Mouse (Mus musculus) brain, embryonic 14.5 days (tissue): ENCODE data around the gene Akap1. TPM values are rescaled to one million over a fixed set of nuclear protein-coding genes. Genes with fewer than 3 reads are reported as not detected.
"Not testable (repeated sequence)": the region's sequence is repeated elsewhere in the genome, so short reads cannot be mapped to it uniquely, and the experiment has no call there.

Source experiments
- DNase-seq: peaks from one replicate; pipeline ENCODE4 v3.0.0-alpha.2; 2011; ENCODE audit warnings: low read depth
- CTCF ChIP-seq: fragments of 200-500 bp; IDR thresholded peaks from 2 replicates; pipeline ENCODE4 v1.5.1; 2012; ENCODE audit warnings: inconsistent platforms, mild to moderate bottlenecking, moderate library complexity, borderline replicate concordance; ENCODE audit not compliant: insufficient read depth, insufficient read length; ENCODE audit errors: extremely low read depth
- POLR2A ChIP-seq: fragments of 200-500 bp; IDR thresholded peaks from 2 replicates; pipeline ENCODE4 v1.6.1; 2012; ENCODE audit warnings: mild to moderate bottlenecking, inconsistent platforms, borderline replicate concordance; ENCODE audit not compliant: poor library complexity, insufficient read depth, insufficient read length, severe bottlenecking; ENCODE audit errors: extremely low read depth
- polyA plus RNA-seq: library from polyadenylated mRNA; depleted of rRNA; stranded (reverse); fragments of >200 nt; gene quantifications from 2 replicates; pipeline ENCODE4 v1.2.3, GENCODE M21; 2012

Gene Akap1
- polyA plus RNA-seq, 1 experiment, result 54.1 TPM

- DNase-seq, result not testable (repeated sequence)
These were observed 26.5 kb upstream of the Akap1 start for GRCm38 (mm10) chr11:88890904-88891303.

GRCm38 (mm10) chr11:88888996-88889395, 24.6 kb upstream of the Akap1 start:
- no peak for TF ChIP-seq CTCF
- no peak for TF ChIP-seq POLR2A

DNA sequence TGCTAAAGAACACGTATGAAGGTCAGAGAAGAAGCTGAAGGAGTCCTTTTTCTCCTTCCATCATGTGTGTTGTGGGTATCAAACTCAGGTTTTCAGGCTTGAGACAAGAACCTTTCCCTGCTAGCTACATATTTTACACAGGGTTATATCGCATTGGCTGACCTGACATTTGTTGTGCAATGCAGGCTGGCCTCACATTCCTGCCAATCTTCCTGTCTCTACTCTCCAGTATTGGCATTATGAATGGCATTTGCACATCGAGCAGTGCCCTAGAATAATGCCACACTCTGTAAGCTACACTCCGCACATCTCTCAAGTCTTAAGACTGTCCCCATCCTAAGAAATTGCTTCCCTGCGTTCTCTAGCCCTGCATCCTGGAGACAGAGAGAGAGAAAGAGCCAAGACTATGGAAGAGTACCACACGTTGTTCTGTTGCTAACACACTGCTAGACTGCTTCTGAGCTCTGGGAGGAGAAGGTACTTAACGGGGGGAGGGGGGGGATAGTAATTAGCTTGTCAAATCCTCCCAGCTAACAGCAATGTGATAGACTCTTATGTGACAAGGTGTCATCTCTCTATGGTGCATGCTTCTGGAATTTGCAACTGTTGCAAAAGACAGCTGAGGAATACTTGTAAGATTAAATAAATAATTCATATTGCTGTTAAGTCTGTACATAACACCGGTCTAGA, 20.1 kb upstream of the Akap1 start:
- DNase-seq, result peak; percentile 80

More at GRCm38 (mm10) chr11:88888996-88889395, 24.6 kb upstream of the Akap1 start:
- DNase-seq, result no peak

DNA sequence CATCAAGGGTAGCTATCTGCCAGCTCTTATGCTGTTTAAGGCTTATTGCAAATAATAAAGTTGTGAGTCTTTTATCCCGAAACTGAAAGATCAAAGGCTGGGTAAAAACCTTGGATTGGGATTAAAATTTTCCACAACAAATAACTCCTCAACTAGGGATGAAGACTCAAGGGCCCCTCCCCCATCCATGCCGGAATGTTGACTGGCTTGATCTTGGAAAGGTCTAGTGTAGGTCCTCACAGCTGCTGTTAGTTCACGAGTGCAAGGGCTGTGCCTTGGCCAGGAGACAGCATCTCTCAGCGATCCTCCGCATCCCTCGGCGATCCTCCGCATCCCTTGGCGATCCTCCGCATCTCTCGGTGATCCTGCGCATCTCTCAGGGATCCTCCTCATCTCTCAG, 13.6 kb upstream of the Akap1 start:
- DNase-seq, result no peak
- no peak for TF ChIP-seq CTCF
- TF ChIP-seq POLR2A, result no peak

More for the DNA sequence above, 20.1 kb upstream of the Akap1 start:
- TF ChIP-seq POLR2A, result no peak
- no peak for TF ChIP-seq CTCF

DNA sequence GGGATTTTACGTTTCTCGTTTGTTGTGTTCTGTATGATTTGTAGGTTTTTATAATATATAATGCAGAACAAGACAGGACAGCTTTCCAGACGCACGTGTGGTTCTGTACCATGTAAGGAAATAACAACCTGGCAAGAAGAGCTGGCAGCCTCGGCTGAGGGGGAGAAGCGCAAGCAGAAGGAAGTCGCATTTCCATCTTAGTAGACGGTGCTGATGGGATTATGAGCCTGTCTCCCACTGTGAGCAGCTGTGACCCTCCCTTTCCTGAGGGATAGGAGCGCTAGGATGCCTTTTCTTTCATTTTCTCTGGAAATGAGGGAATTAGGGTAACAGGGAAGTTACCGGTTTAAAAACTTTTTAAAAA, 9.3 kb upstream of the Akap1 start:
- peak; percentile 69 for DNase-seq
- no peak for TF ChIP-seq POLR2A
- no peak for TF ChIP-seq CTCF

DNA sequence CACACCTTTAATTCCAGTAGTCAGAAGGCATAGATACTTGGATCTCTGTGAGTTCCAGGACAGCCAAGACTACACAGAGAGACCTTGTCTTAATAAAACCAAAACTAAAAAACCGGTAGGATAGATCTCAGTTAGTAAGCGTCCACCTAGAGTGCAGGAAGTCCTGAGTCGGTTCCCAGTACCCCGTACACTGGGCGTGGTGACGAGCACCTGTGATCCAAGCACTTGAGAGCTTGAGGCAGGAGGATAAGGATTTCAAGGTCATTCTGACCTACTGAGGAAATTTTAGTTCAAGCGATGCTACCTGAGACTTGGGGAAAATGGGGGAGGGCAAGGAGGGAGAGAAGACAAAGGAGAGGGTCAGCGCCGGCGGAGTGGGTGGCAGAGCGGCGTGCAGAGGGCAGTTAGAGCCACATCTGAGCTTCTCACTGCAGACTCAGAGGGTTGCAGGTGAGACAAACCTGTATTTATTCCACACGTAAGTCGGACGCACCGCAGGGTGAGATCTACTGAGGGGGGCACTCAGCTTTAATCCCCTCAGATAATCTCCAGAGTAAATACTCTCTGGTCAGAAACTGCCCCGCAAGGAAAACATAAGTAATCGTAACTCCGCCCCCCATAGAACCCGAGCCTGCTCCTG, 8.8 kb upstream of the Akap1 start:
- DNase-seq, result no peak

DNA sequence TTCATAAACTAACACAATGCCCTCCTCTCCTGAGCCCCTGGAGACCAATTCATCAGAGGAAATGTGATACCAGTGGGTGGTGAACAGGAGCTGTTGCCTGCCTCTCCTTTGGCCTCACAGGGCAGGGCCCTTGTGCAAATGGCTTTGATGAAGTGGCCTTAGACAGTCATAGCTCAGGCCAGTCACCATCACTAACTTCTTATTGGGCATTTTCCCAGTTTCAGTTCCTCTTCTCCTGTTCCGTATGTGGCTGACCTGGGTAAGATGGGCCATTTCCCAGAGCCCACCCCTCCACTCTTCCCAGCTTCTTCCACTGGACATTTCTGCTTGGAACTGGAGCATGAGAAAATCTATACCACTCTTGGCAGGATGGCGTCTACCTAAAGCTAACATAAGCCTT, 5.1 kb upstream of the Akap1 start:
- DNase-seq, result no peak
- TF ChIP-seq POLR2A, result no peak
- no peak for TF ChIP-seq CTCF

More for the DNA sequence above, 8.8 kb upstream of the Akap1 start:
- TF ChIP-seq CTCF, result no peak
- TF ChIP-seq POLR2A, result no peak

DNA sequence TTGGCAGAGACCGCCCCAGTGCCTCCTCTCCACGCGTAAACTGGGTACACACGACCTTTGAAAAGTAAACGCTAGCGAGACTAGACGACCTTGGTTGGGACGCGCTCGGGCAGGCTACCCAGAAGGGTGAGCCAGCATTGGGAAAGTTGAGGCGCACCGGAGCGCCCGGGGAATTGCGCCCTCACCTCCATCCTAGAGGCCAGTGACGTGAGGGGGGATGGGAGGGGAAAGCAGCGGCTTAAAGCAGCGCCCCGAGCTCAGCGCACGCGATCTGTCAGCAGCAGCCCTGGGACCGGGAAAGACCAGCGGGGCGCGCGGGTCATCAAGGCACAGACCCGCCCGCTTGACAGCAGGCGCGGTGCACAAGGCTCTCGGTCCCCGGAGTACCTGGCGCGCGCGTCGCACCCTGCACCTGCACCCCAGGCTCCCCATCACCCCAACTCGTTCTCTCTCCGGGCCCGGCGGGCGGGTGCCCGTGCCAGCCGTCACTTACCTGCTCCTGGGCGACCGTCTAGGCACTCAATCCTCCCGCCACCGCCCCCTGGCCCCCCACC, 405 bp downstream of the Akap1 start:
- no peak for TF ChIP-seq CTCF
- TF ChIP-seq POLR2A, result no peak
- DNase-seq, result peak; percentile 71

DNA sequence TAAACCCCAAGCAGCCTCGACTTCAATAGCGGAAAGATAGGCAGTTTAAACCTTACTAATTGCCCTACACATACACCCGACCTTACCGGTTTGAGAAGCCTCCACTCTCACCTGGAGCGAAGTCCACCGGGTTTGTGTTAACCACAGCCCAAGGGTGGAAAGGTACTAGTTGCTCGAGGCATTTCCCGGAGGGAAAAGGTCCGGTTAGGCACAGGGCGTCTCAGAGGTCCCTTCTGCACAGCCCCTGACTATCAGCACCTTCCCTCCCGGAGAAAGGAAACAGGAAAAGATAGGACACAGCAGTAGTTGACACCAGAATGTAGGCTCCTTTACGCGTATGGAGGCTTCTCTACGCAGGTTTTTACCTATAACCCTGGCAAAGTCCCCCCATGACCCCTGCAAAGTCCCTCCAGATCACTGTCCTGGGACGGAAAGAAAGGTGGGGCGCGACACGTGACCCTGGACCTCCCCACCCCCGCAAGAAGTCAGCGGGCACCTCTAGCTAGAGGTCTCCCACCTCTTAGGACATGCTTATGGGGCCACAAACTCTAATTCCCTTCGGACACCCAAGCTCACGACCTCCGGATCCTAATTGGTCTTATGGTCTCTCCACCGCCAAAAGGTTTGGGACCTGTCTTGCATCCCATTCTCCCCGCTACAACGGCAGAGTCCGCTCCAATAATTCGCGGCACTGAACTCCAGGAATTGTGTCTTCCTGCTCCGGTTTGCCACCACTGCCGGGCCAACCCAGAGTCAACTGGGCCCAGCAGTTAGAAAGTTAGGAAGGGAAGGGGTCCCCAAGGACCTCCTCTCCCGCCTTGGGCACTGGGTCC, 1.1 kb downstream of the Akap1 start:
- no peak for TF ChIP-seq POLR2A
- TF ChIP-seq CTCF, result no peak
- DNase-seq, result peak; percentile 7

- TF ChIP-seq CTCF (no peak), POLR2A (no peak)
- no peak for DNase-seq
These were observed 2.0 kb downstream of the Akap1 start for GRCm38 (mm10) chr11:88862355-88862754.

DNA sequence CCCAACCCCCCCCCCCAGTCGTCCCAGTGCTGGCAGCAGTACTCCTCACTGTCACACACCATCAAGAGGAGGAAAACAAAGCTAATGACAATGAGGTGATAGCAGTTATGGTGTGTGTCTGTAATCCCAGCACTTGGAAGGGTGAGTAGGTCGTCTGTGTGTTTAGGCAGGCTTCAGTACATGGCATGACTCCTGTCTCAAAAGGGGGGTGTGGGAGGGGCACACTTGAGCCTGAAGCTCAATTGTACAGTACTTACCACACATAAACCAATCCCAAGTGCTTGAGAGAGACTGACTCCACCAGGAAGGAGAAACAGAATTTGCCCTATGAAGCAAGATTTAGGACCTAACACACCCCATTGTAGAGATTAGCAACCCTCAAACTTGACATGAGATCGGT, 3.3 kb downstream of the Akap1 start:
- DNase-seq, result no peak
- TF ChIP-seq CTCF (no peak), POLR2A (no peak)
